ENCODE assay signal across 30 mouse cellular contexts in the genomic region with DNA sequence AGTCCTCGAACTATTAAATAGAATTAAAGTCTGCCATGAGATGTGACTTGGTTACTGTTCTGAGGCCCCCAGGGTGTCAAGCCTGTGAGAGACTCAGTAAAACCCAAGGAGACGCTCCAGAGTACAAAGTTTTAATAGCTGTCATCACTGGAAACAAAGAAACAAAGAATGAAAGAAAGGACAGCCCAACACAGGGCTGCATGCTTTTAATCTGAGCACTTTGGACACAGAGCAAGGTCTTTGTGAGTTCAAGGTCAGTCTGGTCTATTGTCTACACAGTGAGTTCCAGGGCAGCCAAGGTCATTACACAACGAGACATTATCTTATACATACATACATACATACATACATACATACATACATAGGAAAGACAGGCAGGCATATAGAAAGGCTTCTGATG. TPM values are rescaled to one million over a fixed set of nuclear protein-coding genes. Genes with fewer than 3 reads are reported as not detected.
DNase-seq lines count a peak whose midpoint lies in the region; ATAC-seq lines count a peak whose summit lies in the region.
"Had no signal": no experiment of that assay in that cellular context is flagged by ENCODE, and none has a peak within 500 bp of the region (broad histone marks: within the 10 kb centered on the region; RNA-seq: fewer than 3 reads in every experiment).

No protein-coding gene starts in this region.

- no peaks in the 10 kb centered on the region for H3K27me3 ChIP-seq in heart, embryonic 11.5 days (ENCODE audit: control insufficient read depth, insufficient read depth, low read length)
- H3K27me3 ChIP-seq in midbrain, embryonic 15.5 days (replicated peaks): no peaks in the 10 kb centered on the region
- H3K27me3 ChIP-seq: CH12.LX; embryonic facial prominence, embryonic 12.5 days; forebrain, embryonic 13.5 days; forebrain, embryonic 15.5 days had no signal

- H3K9ac ChIP-seq in heart, embryonic 11.5 days (ENCODE audit: low read depth, low read length): no peak overlapping the region
- H3K9ac ChIP-seq in midbrain, embryonic 15.5 days: no peak overlapping the region
- H3K9ac ChIP-seq: embryonic facial prominence, embryonic 12.5 days; forebrain, embryonic 13.5 days; forebrain, embryonic 15.5 days; forebrain, postnatal 0 days had no signal

- ATAC-seq in heart, embryonic 11.5 days (replicated peaks; ENCODE audit: insufficient number of reproducible peaks, low FRiP score, low TSS enrichment): no peak
- no peak for ATAC-seq in midbrain, embryonic 15.5 days (replicated peaks)
- ATAC-seq: activated CD4-positive, CD25-positive, alpha-beta regulatory T cell, adult 4 months; CD4-positive, CD25-positive, alpha-beta regulatory T cell, adult 4 months; forebrain, embryonic 13.5 days; forebrain, embryonic 15.5 days; Patski had no signal

- 65% methylated on average over 3 of the region's 3 CpGs for WGBS in heart, embryonic 11.5 days (ENCODE audit: insufficient replicate concordance)
- 58% methylated on average over 3 of the region's 3 CpGs for WGBS in midbrain, embryonic 15.5 days

- no peak overlapping the region for H3K4me3 ChIP-seq in heart, embryonic 11.5 days (ENCODE audit: low read depth, low read length)
- H3K4me3 ChIP-seq in midbrain, embryonic 15.5 days: no peak overlapping the region
- H3K4me3 ChIP-seq: embryonic facial prominence, embryonic 10.5 days; embryonic facial prominence, embryonic 12.5 days; forebrain, embryonic 13.5 days; forebrain, embryonic 15.5 days had no signal

- H3K4me2 ChIP-seq in heart, embryonic 11.5 days: no peak overlapping the region
- no peak overlapping the region for H3K4me2 ChIP-seq in midbrain, embryonic 15.5 days
- H3K4me2 ChIP-seq: embryonic facial prominence, embryonic 12.5 days; forebrain, embryonic 13.5 days; forebrain, embryonic 15.5 days had no signal

- intact Hi-C loops in left cerebral cortex, postnatal 25 days (cut with DNase I): no loop called here

- H3K4me1 ChIP-seq in heart, embryonic 11.5 days (ENCODE audit: control insufficient read depth, insufficient read depth, low read length): peaks cover 3% of the 10 kb centered on the region; the same call in 1 of the 2 replicates
- H3K4me1 ChIP-seq in midbrain, embryonic 15.5 days: peaks cover 6% of the 10 kb centered on the region; the same call in 1 of the 2 replicates

- peak; percentile 72 for DNase-seq in heart, adult 11 months
- peak; percentile 30 for DNase-seq in testis, postnatal 14 days (ENCODE audit: low spot score)
- DNase-seq in testis, postnatal 10 days (ENCODE audit: low spot score): no peak
- peak; percentile 83 for DNase-seq in R1 (ENCODE audit: low read depth, low spot score)
- DNase-seq in left cerebral cortex, postnatal 25 days (ENCODE audit: low spot score in 2 of 2): no peak
- DNase-seq: adrenal gland, adult 8-10 months; adrenal gland, postnatal 14 days; adrenal gland, postnatal 36 days; B cell, adult 2 months; cerebellum, adult 11-12 months; cerebellum, adult 2 months; cerebellum, adult 9-10 months; cerebellum, postnatal 10 days; cerebellum, postnatal 25 days had no signal

- H3K27ac ChIP-seq in heart, embryonic 11.5 days (ENCODE audit: low read depth, low read length): no peak overlapping the region
- H3K27ac ChIP-seq in midbrain, embryonic 15.5 days: no peak overlapping the region
- H3K27ac ChIP-seq: embryonic facial prominence, embryonic 10.5 days; embryonic facial prominence, embryonic 12.5 days; forebrain, embryonic 13.5 days; forebrain, embryonic 15.5 days had no signal

- H3K36me3 ChIP-seq in heart, embryonic 11.5 days (ENCODE audit: control insufficient read depth, insufficient read depth, low read length): no peaks in the 10 kb centered on the region
- no peaks in the 10 kb centered on the region for H3K36me3 ChIP-seq in midbrain, embryonic 15.5 days (replicated peaks)
- H3K36me3 ChIP-seq: embryonic facial prominence, embryonic 10.5 days; embryonic facial prominence, embryonic 12.5 days; forebrain, embryonic 15.5 days; G1E had no signal

- H3K9me3 ChIP-seq in heart, embryonic 11.5 days (replicated peaks; ENCODE audit: control insufficient read depth, low read length): no peaks in the 10 kb centered on the region
- no peaks in the 10 kb centered on the region for H3K9me3 ChIP-seq in midbrain, embryonic 15.5 days
- H3K9me3 ChIP-seq: embryonic facial prominence, embryonic 10.5 days; embryonic facial prominence, embryonic 12.5 days; forebrain, embryonic 13.5 days; forebrain, embryonic 15.5 days; G1E had no signal

RNA-seq across cellular contexts. Expression of gene Msgn1, which starts 7.7 kb away (rescaled TPM):
- polyA plus RNA-seq in heart, embryonic 11.5 days (2014; fragmentation: Nextera tagmentation; extraction: Ambion mirVana): not detected in 2 replicates
- not detected in 2 replicates for polyA plus RNA-seq in midbrain, embryonic 15.5 days (2015; fragmentation: Nextera tagmentation; extraction: Ambion mirVana)
- not detected for total RNA-seq in left cerebral cortex, postnatal 25 days (2021)
- total RNA-seq: adrenal gland, adult 18-20 months; adrenal gland, adult 8-10 months; adrenal gland, postnatal 14 days; adrenal gland, postnatal 36 days; CH12.LX; forebrain, postnatal 0 days; G1E had no signal
- polyA plus RNA-seq: activated CD4-positive, CD25-positive, alpha-beta regulatory T cell, adult 4 months; cerebellum, adult 2 months; cortical plate, adult 2 months; embryonic facial prominence, embryonic 10.5 days; embryonic facial prominence, embryonic 12.5 days; embryonic facial prominence, embryonic 14.5 days; forebrain, embryonic 11.5 days; forebrain, embryonic 13.5 days; forebrain, embryonic 15.5 days; forebrain, postnatal 0 days; G1E; Patski had no signal

RNA-seq across cellular contexts. Expression of gene Gen1, which starts 49.1 kb away (rescaled TPM):
- 8.8 and 17.8 TPM in 2 replicates for polyA plus RNA-seq in heart, embryonic 11.5 days (2014; fragmentation: Nextera tagmentation; extraction: Ambion mirVana)
- polyA plus RNA-seq in midbrain, embryonic 15.5 days (2015; fragmentation: Nextera tagmentation; extraction: Ambion mirVana): 1.6 and 2.1 TPM in 2 replicates
- total RNA-seq in left cerebral cortex, postnatal 25 days (2021): 1 to 10 TPM; 1.7 to 2.2 TPM

RNA-seq across cellular contexts. Expression of gene Smc6, which starts 49.2 kb away (rescaled TPM):
- polyA plus RNA-seq in heart, embryonic 11.5 days (2014; fragmentation: Nextera tagmentation; extraction: Ambion mirVana): 87.6 and 111 TPM in 2 replicates
- 90.0 and 107 TPM in 2 replicates for polyA plus RNA-seq in midbrain, embryonic 15.5 days (2015; fragmentation: Nextera tagmentation; extraction: Ambion mirVana)
- total RNA-seq in left cerebral cortex, postnatal 25 days (2021): 10 to 100 TPM; 29.2 to 38.0 TPM

Comparison
In these comparisons a context has a peak if more than half of its experiments do, and no peak if none do; other contexts are left out.
1. DNase-seq: peak in heart, adult 11 months (single experiment), testis, postnatal 14 days (single experiment) and R1 (single experiment); none in testis, postnatal 10 days (single experiment) and left cerebral cortex, postnatal 25 days (0 of 2).